Mouse (Mus musculus) CD4-positive, CD25-positive, alpha-beta regulatory T cell, adult 2 months (primary cell): ENCODE results near the gene Adamtsl5.

Experiments used
- DNase-seq: peaks from one replicate; pipeline ENCODE4 v3.0.0-alpha.2; 2012; ENCODE audit warnings: low read depth, low spot score

Adamtsl5 gene

GRCm38 (mm10) chr10:80295618-80296425, 52.4 kb downstream of the Adamtsl5 start, which contains the start of gene Apc2:
Gene Apc2 (plus strand): TSS chr10:80295977.
- DNase-seq = peak; percentile 87

- DNase-seq = no peak
These were observed 53.4 kb downstream of the Adamtsl5 start for GRCm38 (mm10) chr10:80294788-80295303.

GRCm38 (mm10) chr10:80294311-80294710, 53.9 kb downstream of the Adamtsl5 start:
- no peak for DNase-seq

GRCm38 (mm10) chr10:80293325-80293724, 54.9 kb downstream of the Adamtsl5 start:
- peak; percentile 30 for DNase-seq

GRCm38 (mm10) chr10:80292251-80293146, 55.7 kb downstream of the Adamtsl5 start, which contains the start of gene Rps15:
Gene Rps15 (plus strand): TSS chr10:80292453.
- DNase-seq = peak; percentile 98
